Mouse (Mus musculus) lung, adult 18-20 months (tissue): ENCODE data around the gene Dll1.

Source experiments
- DNase-seq, 2 experiments: peaks; one replicate each; pipeline ENCODE4 v3.0.0; 2022; ENCODE audit warnings: mixed read lengths in 2 of 2

The Dll1 gene

GRCm38 (mm10) chr17:15325976-15326842 lies 50.5 kb downstream of the Dll1 start:
- peak; percentile 26 to 37 for DNase-seq

- DNase-seq: no peak
Observed at GRCm38 (mm10) chr17:15323191-15323834, 53.4 kb downstream of the Dll1 start.
